Mouse (Mus musculus) MEL (cell line): ENCODE data around the gene Adamts14. TPM values are rescaled to one million over a fixed set of nuclear protein-coding genes. Genes with fewer than 3 reads are reported as not detected.

Experiments
- DNase-seq: peaks from one replicate; pipeline ENCODE4 v3.0.0; 2011; ENCODE audit warnings: low read depth, low spot score
- H3K27ac ChIP-seq: 2 replicates; pipeline ENCODE4 v1.5.1; 2012; ENCODE audit warnings: low read depth, mild to moderate bottlenecking, control low read depth, low read length, moderate library complexity; ENCODE audit not compliant: control insufficient read depth
- H3K27me3 ChIP-seq, 2 experiments: fragments of 150-350 bp in 1 of 2; sonication (generic) in 1 of 2; 2 replicates each; pipeline ENCODE4 v1.6.1; 2012; ENCODE audit warnings: low read length in 2 of 2, mild to moderate bottlenecking in 2 of 2, improper control_type of control experiment in 1 of 2, moderate library complexity in 1 of 2; ENCODE audit not compliant: insufficient read depth in 2 of 2, control insufficient read depth in 1 of 2
- H3K36me3 ChIP-seq, 2 experiments: 2 replicates each; pipeline ENCODE4 v1.6.1; 2012 to 2014; ENCODE audit warnings: low read length in 2 of 2, improper control_type of control experiment in 1 of 2, inconsistent platforms in 1 of 2, mild to moderate bottlenecking in 1 of 2; ENCODE audit not compliant: insufficient read depth in 2 of 2, control insufficient read depth in 1 of 2
- H3K4me1 ChIP-seq, 2 experiments: fragments of 150-350 bp in 1 of 2; sonication (generic) in 1 of 2; 2 replicates each; pipeline ENCODE4 v1.6.1; 2012; ENCODE audit warnings: low read length in 2 of 2, improper control_type of control experiment in 1 of 2, mild to moderate bottlenecking in 1 of 2; ENCODE audit not compliant: insufficient read depth in 2 of 2, control insufficient read depth in 1 of 2
- H3K4me3 ChIP-seq, 2 experiments: fragments of 150-350 bp in 1 of 2; sonication (generic) in 1 of 2; 2 replicates each; pipeline ENCODE4 v1.5.1; 2012; ENCODE audit warnings: low read depth in 2 of 2, low read length in 2 of 2, mild to moderate bottlenecking in 2 of 2, moderate library complexity in 2 of 2, control low read depth in 1 of 2, improper control_type of control experiment in 1 of 2; ENCODE audit not compliant: control insufficient read depth in 1 of 2, insufficient read depth in 1 of 2
- H3K79me2 ChIP-seq: 2 replicates; pipeline ENCODE4 v1.6.1; 2012; ENCODE audit warnings: mild to moderate bottlenecking, low read length, moderate library complexity; ENCODE audit not compliant: control insufficient read depth, poor library complexity, insufficient read depth
- H3K9ac ChIP-seq: 2 replicates; pipeline ENCODE4 v1.6.1; 2012; ENCODE audit warnings: low read depth, mild to moderate bottlenecking, control low read depth, low read length, moderate library complexity; ENCODE audit not compliant: control insufficient read depth, poor library complexity, severe bottlenecking
- H3K9me3 ChIP-seq: fragments of 150-350 bp; sonication (generic); replicated peaks from 2 replicates; pipeline ENCODE4 v1.6.1; 2012; ENCODE audit warnings: mild to moderate bottlenecking, low read length, improper control_type of control experiment, moderate library complexity; ENCODE audit not compliant: insufficient read depth
- BHLHE40 ChIP-seq: IDR thresholded peaks from 2 replicates; pipeline ENCODE4 v1.6.1; 2012; ENCODE audit warnings: low read depth, mild to moderate bottlenecking, inconsistent platforms, low read length, improper control_type of control experiment, borderline replicate concordance
- CHD2 ChIP-seq: IDR thresholded peaks from 2 replicates; pipeline ENCODE4 v1.6.1; 2011; ENCODE audit warnings: low read length, improper control_type of control experiment
- E2F4 ChIP-seq: IDR thresholded peaks from 2 replicates; pipeline ENCODE4 v1.6.1; 2011; ENCODE audit warnings: low read depth, low read length, improper control_type of control experiment, borderline replicate concordance
- ELF1 ChIP-seq: IDR thresholded peaks from 2 replicates; pipeline ENCODE4 v1.6.1; 2014; ENCODE audit warnings: low read depth, mild to moderate bottlenecking, inconsistent platforms, low read length, improper control_type of control experiment, moderate library complexity
- EP300 ChIP-seq, 2 experiments: IDR thresholded peaks; 2 replicates each; pipeline ENCODE4 v1.6.1; 2011; ENCODE audit warnings: improper control_type of control experiment in 2 of 2, low read length in 2 of 2, low read depth in 1 of 2, mild to moderate bottlenecking in 1 of 2
- JUND ChIP-seq: IDR thresholded peaks from 2 replicates; pipeline ENCODE4 v1.6.1; 2011; ENCODE audit warnings: low read depth, mild to moderate bottlenecking, improper control_type of control experiment, low read length
- MAFK ChIP-seq: IDR thresholded peaks from 2 replicates; pipeline ENCODE4 v1.6.1; 2011; ENCODE audit warnings: low read depth, mild to moderate bottlenecking, low read length, improper control_type of control experiment, borderline replicate concordance
- MEF2A ChIP-seq: IDR thresholded peaks from 2 replicates; pipeline ENCODE4 v1.6.1; 2014; ENCODE audit warnings: low read depth, mild to moderate bottlenecking, inconsistent platforms, low read length, improper control_type of control experiment; ENCODE audit not compliant: poor library complexity, insufficient replicate concordance, severe bottlenecking; ENCODE audit errors: extremely low read depth
- MYC ChIP-seq: IDR thresholded peaks from 2 replicates; pipeline ENCODE4 v1.6.1; 2011; ENCODE audit warnings: low read depth, mild to moderate bottlenecking, low read length, improper control_type of control experiment, moderate library complexity
- POLR2A ChIP-seq, 2 experiments: IDR thresholded peaks; 2 replicates each; pipeline ENCODE4 v1.6.1; 2011 to 2012; ENCODE audit warnings: low read length in 2 of 2, mild to moderate bottlenecking in 2 of 2, control low read depth in 1 of 2, improper control_type of control experiment in 1 of 2, low read depth in 1 of 2, moderate library complexity in 1 of 2; ENCODE audit not compliant: control insufficient read depth in 1 of 2, insufficient read depth in 1 of 2, poor library complexity in 1 of 2
- POLR2AphosphoS2 ChIP-seq: IDR thresholded peaks from 2 replicates; pipeline ENCODE4 v1.6.1; 2011; ENCODE audit warnings: low read length, improper control_type of control experiment
- RAD21 ChIP-seq: IDR thresholded peaks from 2 replicates; pipeline ENCODE4 v1.6.1; 2011; ENCODE audit warnings: mild to moderate bottlenecking, low read depth, low read length, improper control_type of control experiment
- RCOR1 ChIP-seq: IDR thresholded peaks from 2 replicates; pipeline ENCODE4 v1.6.1; 2012; ENCODE audit warnings: low read depth, mild to moderate bottlenecking, inconsistent platforms, low read length, improper control_type of control experiment
- TBP ChIP-seq: IDR thresholded peaks from 2 replicates; pipeline ENCODE4 v1.8.0; 2011; ENCODE audit warnings: low read depth, low read length, improper control_type of control experiment
- TCF12 ChIP-seq: IDR thresholded peaks from 2 replicates; pipeline ENCODE4 v1.6.1; 2014; ENCODE audit warnings: low read depth, mild to moderate bottlenecking, inconsistent platforms, low read length, improper control_type of control experiment, moderate library complexity
- USF2 ChIP-seq, 2 experiments: IDR thresholded peaks; 2 replicates each; pipeline ENCODE4 v1.6.1; 2011 to 2012; ENCODE audit warnings: improper control_type of control experiment in 2 of 2, low read length in 2 of 2, borderline replicate concordance in 1 of 2, inconsistent platforms in 1 of 2, low read depth in 1 of 2, mild to moderate bottlenecking in 1 of 2; ENCODE audit not compliant: insufficient read depth in 1 of 2
- ZNF384 ChIP-seq: IDR thresholded peaks from 2 replicates; pipeline ENCODE4 v1.6.1; 2012; ENCODE audit warnings: low read depth, mild to moderate bottlenecking, inconsistent platforms, low read length, improper control_type of control experiment
- polyA plus RNA-seq, 2 experiments: library from polyadenylated mRNA; stranded (reverse) in 1 of 2; unstranded in 1 of 2; fragments of >175 nt in 1 of 2; fragments of >200 nt in 1 of 2; gene quantifications; 2 replicates each; pipeline versions ENCODE4 v1.2.1 to v1.2.4; 2012; ENCODE audit warnings: low replicate concordance in 2 of 2, low read depth in 1 of 2; ENCODE audit not compliant: insufficient read length in 2 of 2, insufficient read depth in 1 of 2, missing spikeins in 1 of 2
- total RNA-seq: library from RNA; depleted of rRNA; stranded (reverse); fragments of 300-350 nt; gene quantifications from 2 replicates; pipeline ENCODE4 v1.2.3, GENCODE M21; 2012

Adamts14 gene
- total and polyA plus RNA-seq, 3 experiments: not detected

GRCm38 (mm10) chr10:61167333-61168096, 105.7 kb downstream of the Adamts14 start:
- Histone ChIP-seq H3K27me3 (peaks cover 0 to 4% of the 10 kb centered on the region in 2 experiments; a peak in 2 of 4 replicates), H3K4me1 (no peaks in the 10 kb centered on the region), H3K27ac (no peak overlapping the region), H3K79me2 (no peaks in the 10 kb centered on the region), H3K36me3 (no peaks in the 10 kb centered on the region), H3K4me3 (no peak overlapping the region), H3K9ac (no peak overlapping the region), H3K9me3 (no peaks in the 10 kb centered on the region)
- TF ChIP-seq ZNF384 (no peak), USF2 (IDR thresholded peaks at IDR 0.05; ENCODE audit: borderline replicate concordance in 1 of 2, insufficient read depth in 1 of 2, low read depth in 1 of 2, low read length in 2 of 2) (no peak), TCF12 (no peak), TBP (no peak), JUND (no peak), ELF1 (no peak), MEF2A (no peak), MAFK (no peak), MYC (no peak), POLR2A (IDR thresholded peaks at IDR 0.05; ENCODE audit: control insufficient read depth in 1 of 2, insufficient read depth in 1 of 2, low read depth in 1 of 2, low read length in 2 of 2, poor library complexity in 1 of 2) (no peak), RAD21 (no peak)
- DNase-seq: no peak

DNA sequence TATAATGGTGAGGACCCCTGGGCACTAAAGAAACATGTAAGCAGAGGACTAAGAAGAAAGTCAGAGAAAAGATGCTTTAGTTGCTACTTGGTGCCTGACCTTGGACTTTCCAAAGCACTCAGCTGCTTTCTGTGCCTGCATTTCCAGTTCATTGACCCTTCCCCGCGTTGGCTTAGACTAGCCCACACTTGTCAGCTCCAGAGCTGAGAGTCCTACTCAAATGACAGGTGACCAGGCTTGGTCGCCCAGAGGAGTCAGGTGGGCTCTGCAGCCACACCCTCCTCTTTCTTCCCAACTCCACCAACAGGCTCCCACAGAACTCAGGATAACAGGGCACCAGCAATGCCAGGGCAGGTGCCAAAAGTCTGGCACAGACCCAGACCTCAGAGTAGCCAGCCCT, 110.9 kb downstream of the Adamts14 start:
- no peaks in the 10 kb centered on the region for H3K36me3 ChIP-seq
- H3K4me1 ChIP-seq: no peaks in the 10 kb centered on the region
- no peak overlapping the region for H3K4me3 ChIP-seq
- no peaks in the 10 kb centered on the region for H3K79me2 ChIP-seq
- H3K27me3 ChIP-seq: no peaks in the 10 kb centered on the region; a peak in 1 of 4 replicates
- no peak for TF ChIP-seq E2F4
- no peak for TF ChIP-seq CHD2
- no peak for TF ChIP-seq ELF1
- TF ChIP-seq RCOR1: no peak
- no peak for TF ChIP-seq TBP
- TF ChIP-seq MYC: no peak
- no peak for TF ChIP-seq POLR2AphosphoS2
- TF ChIP-seq BHLHE40: no peak
- no peak for TF ChIP-seq EP300 (IDR thresholded peaks at IDR 0.05; ENCODE audit: low read depth in 1 of 2, low read length in 2 of 2)
- H3K9ac ChIP-seq: no peak overlapping the region
- H3K9me3 ChIP-seq: no peaks in the 10 kb centered on the region
- no peak for DNase-seq
- no peak overlapping the region for H3K27ac ChIP-seq
